Comparison of ENCODE assay signal across 8 mouse cellular contexts in the genomic region with DNA sequence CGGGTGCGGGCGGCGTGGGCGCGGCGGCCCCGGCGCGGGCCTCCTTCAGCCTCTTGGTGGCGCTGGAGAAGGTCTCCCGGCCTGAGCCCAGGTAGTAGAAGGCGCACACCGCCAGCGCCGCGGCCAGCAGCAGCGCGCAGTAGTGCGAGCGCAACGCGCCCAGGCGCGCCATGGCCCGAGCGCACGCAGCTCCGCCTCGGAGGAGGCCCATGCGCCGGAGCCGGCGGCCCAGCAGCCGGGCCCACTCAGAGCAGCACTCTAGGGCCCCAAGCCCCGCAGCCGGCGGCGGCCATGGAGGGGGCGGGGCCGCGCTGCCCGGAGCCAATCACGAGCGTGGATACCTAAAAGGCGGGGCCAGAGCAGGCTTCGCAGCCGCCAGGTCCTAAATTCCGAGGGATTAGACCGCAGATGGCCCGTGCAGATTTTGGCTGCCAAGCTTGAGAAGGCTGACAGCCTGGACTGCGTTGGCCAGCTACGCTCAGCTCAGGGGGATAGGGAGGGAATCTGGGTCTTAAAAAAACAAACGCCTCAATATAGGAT. TPM values are rescaled to one million over a fixed set of nuclear protein-coding genes. Genes with fewer than 3 reads are reported as not detected.
DNase-seq lines count a peak whose midpoint lies in the region; ATAC-seq and TF ChIP-seq lines count a peak whose summit lies in the region.

Xxylt1 (minus strand) TSS at position 308 of the 540 bp plus-strand sequence.

- peak within 1 kb of the TSS; percentile 86 for H3K4me3 ChIP-seq in bone marrow macrophage, adult 2 months (ENCODE audit: insufficient read depth, low read length)
- H3K4me3 ChIP-seq in embryonic fibroblast, embryonic 13.5 days (ENCODE audit: insufficient read depth, low read length): peak within 1 kb of the TSS; percentile 76
- peak within 1 kb of the TSS; percentile 76 for H3K4me3 ChIP-seq in kidney, embryonic 14.5 days (ENCODE audit: low read length)
- H3K4me3 ChIP-seq in limb, embryonic 15.5 days: peak within 1 kb of the TSS; percentile 84

- peak within 1 kb of the TSS; percentile 89 for H3K4me2 ChIP-seq in kidney, embryonic 14.5 days (replicated peaks; ENCODE audit: low read depth, low read length)
- H3K4me2 ChIP-seq in limb, embryonic 15.5 days: peak within 1 kb of the TSS; percentile 98

- TF ChIP-seq CTCF in bone marrow macrophage, adult 2 months (IDR thresholded peaks at IDR 0.05; ENCODE audit: low read depth, low read length): peak; percentile 1; the same call in 1 of the 2 replicates
- no peak for TF ChIP-seq CTCF in embryonic fibroblast, embryonic 13.5 days (IDR thresholded peaks at IDR 0.05; ENCODE audit: borderline replicate concordance, insufficient read depth, low read length)

- peak; percentile 96 for DNase-seq in A20 (ENCODE audit: low read depth, low spot score)
- peak; percentile 96 for DNase-seq in heart, adult 9 months (ENCODE audit: low spot score in 2 of 2)
- peak; percentile 71 to 88 for DNase-seq in monocyte, adult 2 months (ENCODE audit: low read depth in 1 of 2, low spot score in 2 of 2)
- DNase-seq in spleen, postnatal 36 days (ENCODE audit: low spot score in 2 of 2): peak; percentile 92 to 93

- 0 out of 2 replicates have a peak, but pooled peaks cover 7% of the 10 kb centered on the region for H3K36me3 ChIP-seq in kidney, embryonic 14.5 days (ENCODE audit: control insufficient read depth, insufficient read depth, low read length)
- peaks cover 3% of the 10 kb centered on the region; the same call in 1 of the 2 replicates for H3K36me3 ChIP-seq in limb, embryonic 15.5 days

- peak; percentile 99 for ATAC-seq in kidney, embryonic 14.5 days (ENCODE audit: low FRiP score, low TSS enrichment)
- ATAC-seq in limb, embryonic 15.5 days (ENCODE audit: insufficient number of reproducible peaks, low FRiP score, low TSS enrichment, low read depth): peak; percentile 98

- peak within 1 kb of the TSS; percentile 78 for H3K9ac ChIP-seq in kidney, embryonic 14.5 days (ENCODE audit: low read depth, low read length)
- peak within 1 kb of the TSS; percentile 66 for H3K9ac ChIP-seq in limb, embryonic 15.5 days

- peak; percentile 32; the same call in 1 of the 2 replicates for TF ChIP-seq POLR2A in bone marrow macrophage, adult 2 months (IDR thresholded peaks at IDR 0.05; ENCODE audit: borderline replicate concordance, low read depth, low read length)
- TF ChIP-seq POLR2A in embryonic fibroblast, embryonic 13.5 days (IDR thresholded peaks at IDR 0.05; ENCODE audit: low read depth, low read length): peak; percentile 75

- no peaks in the 10 kb centered on the region for H3K27me3 ChIP-seq in kidney, embryonic 14.5 days (ENCODE audit: control insufficient read depth, insufficient read depth, low read length)
- H3K27me3 ChIP-seq in limb, embryonic 15.5 days: no peaks in the 10 kb centered on the region

- H3K9me3 ChIP-seq in kidney, embryonic 14.5 days (ENCODE audit: control insufficient read depth, low read length): no peaks in the 10 kb centered on the region
- H3K9me3 ChIP-seq in limb, embryonic 15.5 days: no peaks in the 10 kb centered on the region

- peaks cover 21% of the 10 kb centered on the region for H3K4me1 ChIP-seq in bone marrow macrophage, adult 2 months (ENCODE audit: control insufficient read depth, insufficient read depth, low read length)
- H3K4me1 ChIP-seq in embryonic fibroblast, embryonic 13.5 days (ENCODE audit: control insufficient read depth, insufficient read depth, low read length): peaks cover 8% of the 10 kb centered on the region
- peaks cover 11% of the 10 kb centered on the region for H3K4me1 ChIP-seq in kidney, embryonic 14.5 days (ENCODE audit: control insufficient read depth, insufficient read depth, low read length)
- H3K4me1 ChIP-seq in limb, embryonic 15.5 days: peaks cover 9% of the 10 kb centered on the region; the same call in 1 of the 2 replicates

- peak within 1 kb of the TSS; percentile 53 for H3K27ac ChIP-seq in bone marrow macrophage, adult 2 months (ENCODE audit: insufficient read depth, low read depth, low read length)
- H3K27ac ChIP-seq in embryonic fibroblast, embryonic 13.5 days (ENCODE audit: insufficient read depth, low read length): peak within 1 kb of the TSS; percentile 21; the same call in 1 of the 2 replicates
- peak within 1 kb of the TSS; percentile 77 for H3K27ac ChIP-seq in kidney, embryonic 14.5 days (ENCODE audit: low read depth, low read length)
- peak within 1 kb of the TSS; percentile 95 for H3K27ac ChIP-seq in limb, embryonic 15.5 days

- under 1% methylated on average over 42 of the region's 54 CpGs for WGBS in kidney, embryonic 14.5 days
- WGBS in limb, embryonic 15.5 days: under 1% methylated on average over 48 of the region's 54 CpGs

RNA-seq across cellular contexts. Expression of gene Xxylt1, which starts in this region (rescaled TPM):
- 12.5 and 12.7 TPM in 2 replicates for polyA plus RNA-seq in bone marrow macrophage, adult 2 months (2012; ENCODE audit: insufficient read depth, insufficient read length, missing spikeins)
- 36.3 and 36.6 TPM in 2 replicates for polyA plus RNA-seq in embryonic fibroblast, embryonic 13.5 days (2011; ENCODE audit: insufficient read length, low read depth, missing spikeins)
- 16.0 and 28.6 TPM in 2 replicates for polyA plus RNA-seq in kidney, embryonic 14.5 days (2014; fragmentation: Nextera tagmentation; extraction: Ambion mirVana)
- polyA plus RNA-seq in limb, embryonic 15.5 days (2015; fragmentation: Nextera tagmentation; extraction: Ambion mirVana): 12.1 and 17.3 TPM in 2 replicates

Comparison
In these comparisons a context has a peak if more than half of its experiments do, and no peak if none do; other contexts are left out.
1. Peak in every context shown above with its lines: DNase-seq, ATAC-seq, H3K4me3 ChIP-seq and H3K27ac ChIP-seq.
2. H3K27ac ChIP-seq: peak in every context shown above with its lines; median percentile 95 in limb, embryonic 15.5 days; 77 in kidney, embryonic 14.5 days; 53 in bone marrow macrophage, adult 2 months; 21 in embryonic fibroblast, embryonic 13.5 days.